Mouse (Mus musculus): ENCODE results near the gene Usp16. TPM values are rescaled to one million over a fixed set of nuclear protein-coding genes. Genes with fewer than 3 reads are reported as not detected.
"Not testable (repeated sequence)": the region's sequence is repeated elsewhere in the genome, so short reads cannot be mapped to it uniquely, and the experiment has no call there.

Usp16 gene
- total RNA-seq, 2 experiments from 2014 or later: 72.4 to 120 TPM

DNA sequence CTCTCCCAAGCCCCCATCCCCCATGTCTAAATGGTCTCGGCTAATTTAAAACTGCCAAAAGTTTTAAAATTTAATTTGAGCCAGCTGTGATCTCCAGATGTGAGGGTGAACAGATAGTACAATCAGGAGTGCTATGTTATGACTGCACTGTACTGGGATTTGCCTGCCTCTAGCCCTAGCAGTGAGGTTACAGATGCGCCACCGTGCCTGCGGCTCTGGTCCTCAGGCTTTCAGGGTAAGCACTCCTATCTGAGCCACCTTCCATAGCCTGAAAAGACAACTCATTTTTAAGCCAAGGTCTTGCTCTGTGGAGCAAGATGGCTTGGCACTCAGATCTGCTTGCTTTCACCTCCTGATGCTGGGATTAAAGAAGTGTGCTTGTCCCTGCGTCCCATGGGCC lies 29.9 kb downstream of the Usp16 start:
- no peak for ATAC-seq (replicated peaks; ENCODE audit: poor library complexity, severe bottlenecking)

GRCm38 (mm10) chr16:87486739-87487138 lies 32.2 kb downstream of the Usp16 start:
- no peak for ATAC-seq (replicated peaks; ENCODE audit: poor library complexity, severe bottlenecking)

- ATAC-seq (replicated peaks; ENCODE audit: poor library complexity, severe bottlenecking): no peak
Measured at GRCm38 (mm10) chr16:87488605-87489004, 34.1 kb downstream of the Usp16 start.

GRCm38 (mm10) chr16:87492191-87492792 lies 37.8 kb downstream of the Usp16 start:
- not testable (repeated sequence) for ATAC-seq (replicated peaks; ENCODE audit: poor library complexity, severe bottlenecking)

GRCm38 (mm10) chr16:87494955-87495655 lies 40.6 kb downstream of the Usp16 start:
- peak; percentile 38; the same call in 1 of the 2 replicates for ATAC-seq (replicated peaks; ENCODE audit: poor library complexity, severe bottlenecking)

DNA sequence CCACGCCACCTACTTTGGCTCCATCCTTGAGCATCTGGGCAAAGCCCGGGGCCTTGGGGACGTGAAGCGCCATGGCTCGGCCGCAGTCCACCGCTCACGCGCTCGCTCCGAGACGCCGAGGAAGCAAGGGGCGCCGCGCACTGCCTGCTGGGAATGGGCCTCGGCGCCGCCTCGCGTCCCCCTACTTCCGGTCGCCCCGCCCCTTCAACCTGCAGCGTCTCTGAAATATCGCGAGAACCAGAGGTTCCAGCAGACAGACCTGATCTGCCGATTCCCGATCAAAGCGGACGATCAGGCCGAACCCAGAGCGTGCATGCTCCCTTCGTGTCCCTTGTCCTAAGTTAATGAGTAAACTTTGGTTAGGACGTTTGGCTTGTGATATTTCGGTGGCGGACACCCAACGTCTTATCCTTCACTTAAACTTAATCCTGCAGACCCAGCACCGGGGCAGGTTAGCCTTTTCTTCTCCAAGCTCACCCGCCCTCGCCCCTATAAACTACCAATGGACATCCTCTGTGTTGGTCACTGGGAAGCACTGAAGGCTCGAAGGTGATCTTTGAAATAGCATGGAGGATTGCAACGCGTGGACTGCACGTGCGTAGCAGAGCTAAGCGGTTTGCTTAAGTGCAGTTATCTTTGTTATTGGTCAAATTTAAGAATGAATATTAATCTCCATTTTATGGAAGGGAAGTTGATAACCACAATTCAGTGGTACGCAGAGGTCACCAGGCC lies 41.4 kb downstream of the Usp16 start, which contains the start of gene Cct8:
Gene Cct8 (minus strand): TSS at position 158 of the 732 bp plus-strand sequence.
- ATAC-seq (replicated peaks; ENCODE audit: poor library complexity, severe bottlenecking): peak; percentile 97

GRCm38 (mm10) chr16:87496728-87497127 lies 42.2 kb downstream of the Usp16 start:
- no peak for ATAC-seq (replicated peaks; ENCODE audit: poor library complexity, severe bottlenecking)

DNA sequence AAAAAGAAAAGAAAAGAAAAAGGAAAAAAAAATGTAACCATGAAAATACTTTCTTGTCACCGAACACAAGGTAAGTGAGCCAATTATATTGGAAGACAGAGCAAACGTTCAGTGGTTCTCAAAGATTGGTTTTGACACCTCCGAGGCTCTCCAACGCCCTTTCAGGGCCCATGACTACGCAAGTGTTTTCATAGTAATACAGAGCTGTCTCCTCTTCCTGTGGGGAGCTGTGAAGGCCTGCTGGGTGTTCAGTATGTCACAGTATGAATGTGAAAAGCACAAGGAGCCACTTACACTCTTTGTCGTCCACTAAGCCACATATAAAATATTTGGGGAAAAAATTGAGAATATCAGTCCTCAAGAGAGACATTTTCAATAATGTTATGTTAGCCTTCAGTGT lies 42.7 kb downstream of the Usp16 start:
- no peak for ATAC-seq (replicated peaks; ENCODE audit: poor library complexity, severe bottlenecking)

DNA sequence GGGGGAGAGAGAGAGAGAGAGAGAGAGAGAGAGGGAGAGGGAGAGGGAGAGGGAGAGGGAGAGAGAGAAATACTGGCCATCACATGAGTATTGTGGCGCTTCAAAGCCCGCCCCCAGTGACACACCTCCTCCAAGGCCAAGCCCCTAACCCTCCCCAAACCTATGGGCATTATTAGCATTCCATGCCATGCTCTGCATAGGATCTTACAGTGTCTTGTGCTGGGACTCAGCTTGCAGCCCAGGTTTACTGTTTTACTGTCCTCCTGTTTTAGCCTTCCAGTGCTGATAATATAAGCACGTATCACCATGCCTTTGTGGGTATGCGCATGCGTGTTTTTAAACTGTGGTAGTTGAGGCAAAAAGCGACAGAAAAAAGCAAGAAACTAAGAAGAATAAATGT lies 45.1 kb downstream of the Usp16 start:
- no peak for ATAC-seq (replicated peaks; ENCODE audit: poor library complexity, severe bottlenecking)

DNA sequence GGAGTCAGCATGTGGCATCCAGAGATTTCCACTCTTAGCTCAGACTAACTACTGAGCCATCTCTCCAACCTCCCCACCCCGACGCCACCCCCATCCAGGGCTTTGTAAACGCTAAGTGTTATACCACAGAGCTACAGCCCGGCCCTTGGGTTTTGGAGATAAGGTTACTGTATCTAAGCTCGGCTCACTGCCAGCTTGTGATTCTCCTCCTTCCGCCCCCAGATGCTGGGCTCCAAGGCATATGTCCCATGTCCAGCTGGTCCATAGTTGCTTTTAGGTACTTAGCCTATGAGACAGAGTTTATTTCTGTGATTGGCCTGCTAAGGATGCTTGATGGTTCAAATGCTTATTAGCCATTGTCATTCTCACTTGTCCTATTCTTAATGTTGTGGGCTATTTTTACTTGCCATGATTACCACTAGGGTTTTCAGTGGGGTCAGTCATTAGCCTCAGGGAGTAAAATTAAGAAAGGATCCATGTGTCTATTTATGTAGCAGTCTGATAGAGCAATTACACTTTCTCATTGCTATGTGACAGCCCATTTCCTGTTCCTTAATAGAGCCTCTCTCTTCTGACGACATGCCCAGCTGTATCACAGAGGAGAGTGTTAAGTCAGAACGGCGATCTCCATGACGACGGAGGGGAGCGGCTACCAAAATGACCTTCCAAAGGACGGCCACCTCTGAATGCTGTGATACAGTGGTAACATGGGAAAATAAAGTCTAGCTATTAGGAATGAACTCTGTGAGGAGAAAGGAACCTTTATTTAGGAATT lies 47.0 kb downstream of the Usp16 start:
- peak; percentile 76 for ATAC-seq (replicated peaks; ENCODE audit: poor library complexity, severe bottlenecking)

- ATAC-seq (replicated peaks; ENCODE audit: poor library complexity, severe bottlenecking): no peak
Measured at GRCm38 (mm10) chr16:87511706-87512105, 57.2 kb downstream of the Usp16 start.

- ATAC-seq (replicated peaks; ENCODE audit: poor library complexity, severe bottlenecking): no peak
Measured at GRCm38 (mm10) chr16:87512331-87512730, 57.8 kb downstream of the Usp16 start.

DNA sequence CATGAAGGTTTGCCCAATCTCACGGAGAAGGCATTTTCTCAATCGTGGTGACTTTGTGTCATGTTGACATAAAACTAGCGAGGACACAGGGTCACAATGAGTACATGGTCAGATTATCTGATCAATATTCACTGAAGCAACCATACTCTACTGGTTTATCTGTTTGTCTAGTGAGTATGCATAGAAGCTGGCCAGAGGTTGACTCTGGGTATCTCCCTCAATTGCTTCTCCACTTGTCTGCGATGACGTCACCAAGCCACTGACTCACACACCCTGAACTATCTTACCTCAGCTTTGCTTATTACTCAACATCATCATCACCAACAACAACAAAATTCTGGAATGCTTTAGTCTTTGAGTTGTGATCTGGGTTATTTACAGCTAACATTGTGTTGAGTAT lies 69.7 kb downstream of the Usp16 start:
- peak; percentile 58; the same call in 1 of the 2 replicates for ATAC-seq (replicated peaks; ENCODE audit: poor library complexity, severe bottlenecking)

DNA sequence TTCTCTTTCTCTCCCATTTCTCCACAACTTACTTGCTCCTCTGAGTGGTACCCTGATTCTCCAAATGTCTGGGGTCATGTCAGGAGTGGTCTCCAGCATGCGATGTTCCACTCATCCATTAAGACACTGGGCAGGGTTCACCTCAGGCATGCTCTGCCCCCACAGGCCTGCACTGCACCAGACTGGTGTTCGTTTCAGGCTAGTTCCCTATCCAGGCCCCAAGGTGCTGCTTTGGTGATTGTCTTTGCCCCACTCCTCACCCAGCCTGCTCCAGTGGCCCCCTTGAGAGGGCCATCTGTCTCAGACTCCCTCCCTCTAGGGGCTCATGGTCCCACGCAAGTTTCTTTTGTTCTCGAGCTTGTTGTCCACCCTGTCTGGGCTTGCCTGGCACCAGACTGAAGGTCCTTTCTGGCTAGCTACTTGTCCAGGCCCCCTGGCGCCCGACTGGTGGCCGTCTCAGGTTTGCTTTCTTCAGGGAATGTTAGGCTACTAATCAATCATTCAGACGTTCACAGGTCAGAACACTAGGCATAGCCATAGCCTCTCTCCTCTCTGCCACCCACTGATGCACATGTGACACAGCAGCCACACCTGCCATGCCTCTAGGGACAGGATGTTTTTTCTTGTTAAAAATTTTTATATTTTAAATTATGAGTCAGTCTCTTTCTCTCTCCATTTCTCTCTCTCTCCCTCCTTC lies 73.2 kb downstream of the Usp16 start:
- ATAC-seq (replicated peaks; ENCODE audit: poor library complexity, severe bottlenecking): no peak

DNA sequence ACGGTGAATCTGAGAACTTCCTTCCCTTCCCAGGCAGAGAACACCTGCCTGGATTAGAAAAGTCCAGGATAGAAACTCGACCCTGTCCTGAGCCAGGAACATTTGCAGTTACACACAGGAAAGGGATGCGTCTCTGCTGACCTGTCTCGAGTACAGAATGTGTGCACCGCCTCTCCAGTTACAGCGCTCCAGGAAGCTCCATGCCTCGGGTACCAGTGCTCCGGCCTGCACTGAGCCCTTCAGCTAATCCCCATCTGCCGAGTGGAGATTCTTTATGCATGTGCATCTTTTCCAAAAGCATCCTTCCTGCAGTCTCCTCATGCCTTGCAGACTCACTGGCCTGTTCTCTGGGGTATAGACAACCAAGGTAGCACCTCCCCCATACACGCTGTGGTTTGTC lies 74.3 kb downstream of the Usp16 start:
- ATAC-seq (replicated peaks; ENCODE audit: poor library complexity, severe bottlenecking): no peak

Other genes with a start within 250 kb of the Usp16 start
- 7.8 and 19.6 TPM in 2 replicates for gene N6amt1, start 100.5 kb upstream of the Usp16 start, total RNA-seq (2014; fragmentation: Nextera tagmentation)
- 10.0 and 13.2 TPM in 2 replicates for gene N6amt1, start 100.5 kb upstream of the Usp16 start, total RNA-seq (2017)
- 25.6 and 31.2 TPM in 2 replicates for gene Ltn1, start 22.1 kb upstream of the Usp16 start, total RNA-seq (2014; fragmentation: Nextera tagmentation)
- gene Ltn1, start 22.1 kb upstream of the Usp16 start, total RNA-seq (2017): 28.5 and 28.6 TPM in 2 replicates
- 11.1 and 16.9 TPM in 2 replicates for gene Rwdd2b, start 14.1 kb upstream of the Usp16 start, total RNA-seq (2014; fragmentation: Nextera tagmentation)
- 17.5 and 18.5 TPM in 2 replicates for gene Rwdd2b, start 14.1 kb upstream of the Usp16 start, total RNA-seq (2017)
- gene Cct8, start 41.2 kb downstream of the Usp16 start, total RNA-seq (2014; fragmentation: Nextera tagmentation): 288 and 293 TPM in 2 replicates
- gene Cct8, start 41.2 kb downstream of the Usp16 start, total RNA-seq (2017): 889 and 1,095 TPM in 2 replicates
- not detected in 2 replicates for gene Map3k7cl, start 98.6 kb downstream of the Usp16 start, total RNA-seq (2014; fragmentation: Nextera tagmentation)
- gene Map3k7cl, start 98.6 kb downstream of the Usp16 start, total RNA-seq (2017): not detected in 2 replicates
- gene Bach1, start 244.2 kb downstream of the Usp16 start, total RNA-seq (2014; fragmentation: Nextera tagmentation): 15.2 and 20.2 TPM in 2 replicates
- 29.6 and 29.8 TPM in 2 replicates for gene Bach1, start 244.2 kb downstream of the Usp16 start, total RNA-seq (2017)

Data from granulocyte monocyte progenitor cell, adult 5-6 weeks (primary cell).